Mouse (Mus musculus) hindbrain, embryonic 15.5 days (tissue): ENCODE results near the gene Arhgef3. TPM values are rescaled to one million over a fixed set of nuclear protein-coding genes. Genes with fewer than 3 reads are reported as not detected.
"Not testable (repeated sequence)": the region's sequence is repeated elsewhere in the genome, so short reads cannot be mapped to it uniquely, and the experiment has no call there.

Experiments used
- ATAC-seq: fragments of 200-750 bp; cut with Nextera tagmentation; 2 replicates; pipeline ENCODE4 v1.8.0; 2017; ENCODE audit warnings: low read depth, moderate number of reproducible peaks, moderate TSS enrichment; ENCODE audit not compliant: low FRiP score
- H3K27ac ChIP-seq: fragments of 300-500 bp; sonication (generic); replicated peaks from 2 replicates; pipeline ENCODE4 v1.5.1; 2015; ENCODE audit warnings: mild to moderate bottlenecking, inconsistent platforms
- H3K27me3 ChIP-seq: fragments of 300-500 bp; sonication (generic); 2 replicates; pipeline ENCODE4 v1.6.1; 2015; ENCODE audit warnings: control low read depth, inconsistent platforms
- H3K36me3 ChIP-seq: fragments of 300-500 bp; sonication (generic); 2 replicates; pipeline ENCODE4 v1.6.1; 2015; ENCODE audit warnings: control low read depth, inconsistent platforms
- H3K4me1 ChIP-seq: fragments of 300-500 bp; sonication (generic); replicated peaks from 2 replicates; pipeline ENCODE4 v1.6.1; 2015; ENCODE audit warnings: control low read depth, inconsistent platforms
- H3K4me2 ChIP-seq: fragments of 300-500 bp; sonication (generic); 2 replicates; pipeline ENCODE4 v1.6.1; 2015; ENCODE audit warnings: moderate library complexity, mild to moderate bottlenecking, inconsistent platforms
- H3K4me3 ChIP-seq: fragments of 300-500 bp; sonication (generic); 2 replicates; pipeline ENCODE4 v1.5.1; 2015; ENCODE audit warnings: mild to moderate bottlenecking, inconsistent platforms
- H3K9ac ChIP-seq: fragments of 300-500 bp; sonication (generic); 2 replicates; pipeline ENCODE4 v1.6.1; 2015; ENCODE audit warnings: inconsistent platforms
- H3K9me3 ChIP-seq: fragments of 300-500 bp; sonication (generic); 2 replicates; pipeline ENCODE4 v1.6.1; 2016; ENCODE audit warnings: control low read depth, inconsistent platforms
- WGBS: fragments of 180-500 bp; shearing (Covaris S2); methylation state at CpG from one replicate; pipeline ENCODE4 v1.1.7; 2015; 5-methylcytosine and 5-hydroxymethylcytosine counted together
- polyA plus RNA-seq: library from polyadenylated mRNA; unstranded; fragments of >200 nt; fragmentation: Nextera tagmentation; extraction: Ambion mirVana; gene quantifications from 2 replicates; pipeline ENCODE4 v1.2.1, GENCODE M21; 2015

The Arhgef3 gene
- polyA plus RNA-seq, 1 experiment from 2014 or later = 12.7 TPM

- H3K9ac ChIP-seq = no peak overlapping the region
- H3K27ac ChIP-seq = no peak overlapping the region
- H3K4me2 ChIP-seq = no peak overlapping the region
- no peaks in the 10 kb centered on the region for H3K9me3 ChIP-seq
- no peaks in the 10 kb centered on the region for H3K4me1 ChIP-seq
- no peaks in the 10 kb centered on the region for H3K36me3 ChIP-seq
- no peak overlapping the region for H3K4me3 ChIP-seq
- H3K27me3 ChIP-seq = no peaks in the 10 kb centered on the region
- no peak for ATAC-seq
Measured at GRCm38 (mm10) chr14:27206443-27206842, 91.7 kb downstream of the Arhgef3 start.

GRCm38 (mm10) chr14:27209542-27209941, 94.8 kb downstream of the Arhgef3 start:
- no peaks in the 10 kb centered on the region for H3K9me3 ChIP-seq
- no peaks in the 10 kb centered on the region for H3K36me3 ChIP-seq
- H3K4me1 ChIP-seq = no peaks in the 10 kb centered on the region
- no peaks in the 10 kb centered on the region for H3K27me3 ChIP-seq
- no peak overlapping the region for H3K9ac ChIP-seq
- no peak overlapping the region for H3K27ac ChIP-seq
- ATAC-seq = no peak
- 97% methylated on average over 4 of the region's 4 CpGs for WGBS
- H3K4me2 ChIP-seq = no peak overlapping the region
- no peak overlapping the region for H3K4me3 ChIP-seq

- ATAC-seq, H3K4me1 ChIP-seq, H3K9ac ChIP-seq, H3K9me3 ChIP-seq, H3K4me2 ChIP-seq, H3K36me3 ChIP-seq, H3K4me3 ChIP-seq, H3K27ac ChIP-seq, H3K27me3 ChIP-seq: not testable (repeated sequence)
- WGBS = 82% methylated on average over 9 of the region's 9 CpGs
Measured at GRCm38 (mm10) chr14:27210801-27211200, 96.1 kb downstream of the Arhgef3 start.

- no peak for ATAC-seq
- Histone ChIP-seq H3K9me3 (no peaks in the 10 kb centered on the region), H3K4me3 (no peak overlapping the region), H3K4me2 (no peak overlapping the region), H3K36me3 (no peaks in the 10 kb centered on the region), H3K27ac (no peak overlapping the region), H3K4me1 (no peaks in the 10 kb centered on the region), H3K27me3 (no peaks in the 10 kb centered on the region), H3K9ac (no peak overlapping the region)
- 95% methylated on average over 2 of the region's 2 CpGs for WGBS
Measured at GRCm38 (mm10) chr14:27211743-27212445, 97.2 kb downstream of the Arhgef3 start.

- no peak overlapping the region for H3K27ac ChIP-seq
- H3K4me2 ChIP-seq = no peak overlapping the region
- no peak overlapping the region for H3K4me3 ChIP-seq
- H3K36me3 ChIP-seq = no peaks in the 10 kb centered on the region
- 75% methylated on average over 2 of the region's 2 CpGs for WGBS
- no peaks in the 10 kb centered on the region for H3K27me3 ChIP-seq
- no peaks in the 10 kb centered on the region for H3K9me3 ChIP-seq
- no peak for ATAC-seq
- H3K4me1 ChIP-seq = no peaks in the 10 kb centered on the region
- no peak overlapping the region for H3K9ac ChIP-seq
Measured at GRCm38 (mm10) chr14:27214232-27214631, 99.5 kb downstream of the Arhgef3 start.

- H3K9me3 ChIP-seq = no peaks in the 10 kb centered on the region
- no peak overlapping the region for H3K27ac ChIP-seq
- H3K4me3 ChIP-seq = no peak overlapping the region
- ATAC-seq = no peak
- H3K36me3 ChIP-seq = no peaks in the 10 kb centered on the region
- H3K4me2 ChIP-seq = no peak overlapping the region
- 81% methylated on average over 7 of the region's 7 CpGs for WGBS
- no peak overlapping the region for H3K9ac ChIP-seq
- no peaks in the 10 kb centered on the region for H3K4me1 ChIP-seq
- H3K27me3 ChIP-seq = no peaks in the 10 kb centered on the region
Measured at GRCm38 (mm10) chr14:27219668-27220067, 105.0 kb downstream of the Arhgef3 start.

GRCm38 (mm10) chr14:27220297-27220696, 105.6 kb downstream of the Arhgef3 start:
- Histone ChIP-seq H3K27ac (no peak overlapping the region), H3K4me3 (no peak overlapping the region), H3K4me1 (no peaks in the 10 kb centered on the region), H3K36me3 (no peaks in the 10 kb centered on the region), H3K4me2 (no peak overlapping the region), H3K9me3 (no peaks in the 10 kb centered on the region), H3K9ac (no peak overlapping the region), H3K27me3 (no peaks in the 10 kb centered on the region)
- no peak for ATAC-seq
- WGBS = 85% methylated on average over 12 of the region's 12 CpGs

GRCm38 (mm10) chr14:27224636-27225035, 109.9 kb downstream of the Arhgef3 start:
- no peak overlapping the region for H3K9ac ChIP-seq
- ATAC-seq = no peak
- no peak overlapping the region for H3K27ac ChIP-seq
- no peaks in the 10 kb centered on the region for H3K4me1 ChIP-seq
- H3K4me3 ChIP-seq = no peak overlapping the region
- 95% methylated on average over 7 of the region's 7 CpGs for WGBS
- no peaks in the 10 kb centered on the region for H3K9me3 ChIP-seq
- no peaks in the 10 kb centered on the region for H3K36me3 ChIP-seq
- no peak overlapping the region for H3K4me2 ChIP-seq
- H3K27me3 ChIP-seq = no peaks in the 10 kb centered on the region

- ATAC-seq = no peak
- no peak overlapping the region for H3K4me2 ChIP-seq
- peaks cover 6% of the 10 kb centered on the region; the same call in 1 of the 2 replicates for H3K4me1 ChIP-seq
- WGBS = 49% methylated on average over 3 of the region's 3 CpGs
- no peak overlapping the region for H3K9ac ChIP-seq
- no peaks in the 10 kb centered on the region for H3K27me3 ChIP-seq
- no peak overlapping the region for H3K4me3 ChIP-seq
- no peaks in the 10 kb centered on the region for H3K9me3 ChIP-seq
- no peak overlapping the region for H3K27ac ChIP-seq
- no peaks in the 10 kb centered on the region for H3K36me3 ChIP-seq
Measured at GRCm38 (mm10) chr14:27226288-27226687, 111.6 kb downstream of the Arhgef3 start.

- Histone ChIP-seq H3K27ac (no peak overlapping the region), H3K9me3 (no peaks in the 10 kb centered on the region), H3K9ac (no peak overlapping the region), H3K4me3 (no peak overlapping the region), H3K4me2 (no peak overlapping the region), H3K4me1 (peaks cover 6% of the 10 kb centered on the region; the same call in 1 of the 2 replicates), H3K36me3 (no peaks in the 10 kb centered on the region), H3K27me3 (no peaks in the 10 kb centered on the region)
- ATAC-seq = no peak
- 65% methylated on average over 2 of the region's 2 CpGs for WGBS
Measured at GRCm38 (mm10) chr14:27228288-27228687, 113.6 kb downstream of the Arhgef3 start.

GRCm38 (mm10) chr14:27228941-27229371, 114.3 kb downstream of the Arhgef3 start:
- H3K4me3 ChIP-seq = no peak overlapping the region
- H3K4me1 ChIP-seq = peaks cover 6% of the 10 kb centered on the region; the same call in 1 of the 2 replicates
- no peaks in the 10 kb centered on the region for H3K36me3 ChIP-seq
- WGBS = 86% methylated on average over 5 of the region's 5 CpGs
- no peak overlapping the region for H3K9ac ChIP-seq
- H3K27me3 ChIP-seq = no peaks in the 10 kb centered on the region
- no peak overlapping the region for H3K27ac ChIP-seq
- no peak overlapping the region for H3K4me2 ChIP-seq
- no peaks in the 10 kb centered on the region for H3K9me3 ChIP-seq
- no peak for ATAC-seq

- H3K9ac ChIP-seq = no peak overlapping the region
- H3K4me2 ChIP-seq = no peak overlapping the region
- H3K4me1 ChIP-seq = peaks cover 6% of the 10 kb centered on the region; the same call in 1 of the 2 replicates
- no peak for ATAC-seq
- 57% methylated on average over 16 of the region's 16 CpGs for WGBS
- no peaks in the 10 kb centered on the region for H3K36me3 ChIP-seq
- no peaks in the 10 kb centered on the region for H3K9me3 ChIP-seq
- H3K4me3 ChIP-seq = no peak overlapping the region
- H3K27ac ChIP-seq = no peak overlapping the region
- no peaks in the 10 kb centered on the region for H3K27me3 ChIP-seq
Measured at GRCm38 (mm10) chr14:27229441-27230147, 114.9 kb downstream of the Arhgef3 start.
